Mouse (Mus musculus): ENCODE results near the gene Spata5. TPM values are rescaled to one million over a fixed set of nuclear protein-coding genes. Genes with fewer than 3 reads are reported as not detected.
"Not testable (repeated sequence)": the region's sequence is repeated elsewhere in the genome, so short reads cannot be mapped to it uniquely, and the experiment has no call there.

The Spata5 gene
- total RNA-seq, 1 experiment from 2014 or later, result 136 TPM

- ATAC-seq (replicated peaks; ENCODE audit: insufficient number of reproducible peaks, low FRiP score, low TSS enrichment, poor library complexity, severe bottlenecking), result no peak
Measured at GRCm38 (mm10) chr3:37487639-37488038, 67.9 kb downstream of the Spata5 start.

- ATAC-seq (replicated peaks; ENCODE audit: insufficient number of reproducible peaks, low FRiP score, low TSS enrichment, poor library complexity, severe bottlenecking), result no peak
Measured at GRCm38 (mm10) chr3:37488173-37488572, 68.5 kb downstream of the Spata5 start.

- no peak for ATAC-seq (replicated peaks; ENCODE audit: insufficient number of reproducible peaks, low FRiP score, low TSS enrichment, poor library complexity, severe bottlenecking)
Measured at GRCm38 (mm10) chr3:37490025-37490424, 70.3 kb downstream of the Spata5 start.

- no peak for ATAC-seq (replicated peaks; ENCODE audit: insufficient number of reproducible peaks, low FRiP score, low TSS enrichment, poor library complexity, severe bottlenecking)
Measured at GRCm38 (mm10) chr3:37500939-37501338, 81.2 kb downstream of the Spata5 start.

- ATAC-seq (replicated peaks; ENCODE audit: insufficient number of reproducible peaks, low FRiP score, low TSS enrichment, poor library complexity, severe bottlenecking), result no peak
Measured at GRCm38 (mm10) chr3:37502552-37502951, 82.9 kb downstream of the Spata5 start.

- ATAC-seq (replicated peaks; ENCODE audit: insufficient number of reproducible peaks, low FRiP score, low TSS enrichment, poor library complexity, severe bottlenecking), result no peak
Measured at GRCm38 (mm10) chr3:37503846-37504245, 84.2 kb downstream of the Spata5 start.

GRCm38 (mm10) chr3:37510055-37511032 is 90.6 kb downstream of the Spata5 start:
- ATAC-seq (replicated peaks; ENCODE audit: insufficient number of reproducible peaks, low FRiP score, low TSS enrichment, poor library complexity, severe bottlenecking), result no peak

GRCm38 (mm10) chr3:37515485-37515884 is 95.8 kb downstream of the Spata5 start:
- peak; percentile 53; the same call in 1 of the 2 replicates for ATAC-seq (replicated peaks; ENCODE audit: insufficient number of reproducible peaks, low FRiP score, low TSS enrichment, poor library complexity, severe bottlenecking)

GRCm38 (mm10) chr3:37516379-37516778 is 96.7 kb downstream of the Spata5 start:
- no peak for ATAC-seq (replicated peaks; ENCODE audit: insufficient number of reproducible peaks, low FRiP score, low TSS enrichment, poor library complexity, severe bottlenecking)

GRCm38 (mm10) chr3:37518611-37519010 is 98.9 kb downstream of the Spata5 start:
- ATAC-seq (replicated peaks; ENCODE audit: insufficient number of reproducible peaks, low FRiP score, low TSS enrichment, poor library complexity, severe bottlenecking), result no peak

GRCm38 (mm10) chr3:37520334-37521023 is 100.8 kb downstream of the Spata5 start:
- no peak for ATAC-seq (replicated peaks; ENCODE audit: insufficient number of reproducible peaks, low FRiP score, low TSS enrichment, poor library complexity, severe bottlenecking)

GRCm38 (mm10) chr3:37532079-37532478 is 112.4 kb downstream of the Spata5 start:
- ATAC-seq (replicated peaks; ENCODE audit: insufficient number of reproducible peaks, low FRiP score, low TSS enrichment, poor library complexity, severe bottlenecking), result no peak

GRCm38 (mm10) chr3:37540701-37541100 is 121.0 kb downstream of the Spata5 start:
- not testable (repeated sequence) for ATAC-seq (replicated peaks; ENCODE audit: insufficient number of reproducible peaks, low FRiP score, low TSS enrichment, poor library complexity, severe bottlenecking)

GRCm38 (mm10) chr3:37546351-37546750 is 126.7 kb downstream of the Spata5 start:
- ATAC-seq (replicated peaks; ENCODE audit: insufficient number of reproducible peaks, low FRiP score, low TSS enrichment, poor library complexity, severe bottlenecking), result no peak

- no peak for ATAC-seq (replicated peaks; ENCODE audit: insufficient number of reproducible peaks, low FRiP score, low TSS enrichment, poor library complexity, severe bottlenecking)
Measured at GRCm38 (mm10) chr3:37550190-37550589, 130.5 kb downstream of the Spata5 start.

GRCm38 (mm10) chr3:37550594-37550993 is 130.9 kb downstream of the Spata5 start:
- ATAC-seq (replicated peaks; ENCODE audit: insufficient number of reproducible peaks, low FRiP score, low TSS enrichment, poor library complexity, severe bottlenecking), result no peak

- ATAC-seq (replicated peaks; ENCODE audit: insufficient number of reproducible peaks, low FRiP score, low TSS enrichment, poor library complexity, severe bottlenecking), result no peak
Measured at GRCm38 (mm10) chr3:37551486-37551885, 131.8 kb downstream of the Spata5 start.

GRCm38 (mm10) chr3:37552244-37552643 is 132.5 kb downstream of the Spata5 start:
- ATAC-seq (replicated peaks; ENCODE audit: insufficient number of reproducible peaks, low FRiP score, low TSS enrichment, poor library complexity, severe bottlenecking), result no peak

- ATAC-seq (replicated peaks; ENCODE audit: insufficient number of reproducible peaks, low FRiP score, low TSS enrichment, poor library complexity, severe bottlenecking), result no peak
Measured at GRCm38 (mm10) chr3:37553371-37554033, 133.8 kb downstream of the Spata5 start.
